Mouse (Mus musculus) splenic B cell, adult 2 months (primary cell): ENCODE results near the gene Car1.
"Not testable (repeated sequence)": the region's sequence is repeated elsewhere in the genome, so short reads cannot be mapped to it uniquely, and the experiment has no call there.

Source experiments
- DNase-seq: peaks from one replicate; pipeline ENCODE4 v3.0.0-alpha.2; 2011; ENCODE audit warnings: low read depth, low spot score
- H3K27me3 ChIP-seq: 2 replicates; pipeline ENCODE4 v1.6.1; 2012; ENCODE audit warnings: mild to moderate bottlenecking, low read length, moderate library complexity, mixed read lengths; ENCODE audit not compliant: control insufficient read depth, poor library complexity, insufficient read depth, severe bottlenecking
- H3K36me3 ChIP-seq: 2 replicates; pipeline ENCODE4 v1.6.1; 2012; ENCODE audit warnings: mild to moderate bottlenecking, low read length, moderate library complexity, mixed read lengths; ENCODE audit not compliant: control insufficient read depth, poor library complexity, insufficient read depth, severe bottlenecking

Gene Car1

DNA sequence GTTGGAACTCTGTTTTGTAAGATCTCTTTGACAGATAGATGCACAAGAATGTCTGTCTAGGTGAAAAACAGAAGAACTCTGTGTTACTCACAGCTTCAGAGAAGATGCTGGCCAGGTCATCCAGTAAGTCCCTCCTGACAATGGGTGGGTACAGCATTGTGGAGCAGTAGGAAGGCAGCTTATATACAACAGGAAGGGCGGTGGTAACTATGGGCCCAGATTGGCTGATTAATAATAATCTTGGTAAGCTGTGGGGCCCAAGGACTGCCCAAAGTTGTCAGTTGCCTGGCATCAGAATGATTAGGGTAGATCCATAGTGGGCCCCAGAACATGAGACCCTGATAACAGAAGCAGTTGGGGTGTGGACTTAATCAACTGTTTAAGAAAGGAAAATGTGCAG, at the start of gene Car1:
Gene Car1, minus strand, starts transcription at position 158 of the 400 bp plus-strand sequence.
- Histone ChIP-seq H3K36me3 (no peaks in the 10 kb centered on the region), H3K27me3 (no peaks in the 10 kb centered on the region)
- DNase-seq: no peak

DNA sequence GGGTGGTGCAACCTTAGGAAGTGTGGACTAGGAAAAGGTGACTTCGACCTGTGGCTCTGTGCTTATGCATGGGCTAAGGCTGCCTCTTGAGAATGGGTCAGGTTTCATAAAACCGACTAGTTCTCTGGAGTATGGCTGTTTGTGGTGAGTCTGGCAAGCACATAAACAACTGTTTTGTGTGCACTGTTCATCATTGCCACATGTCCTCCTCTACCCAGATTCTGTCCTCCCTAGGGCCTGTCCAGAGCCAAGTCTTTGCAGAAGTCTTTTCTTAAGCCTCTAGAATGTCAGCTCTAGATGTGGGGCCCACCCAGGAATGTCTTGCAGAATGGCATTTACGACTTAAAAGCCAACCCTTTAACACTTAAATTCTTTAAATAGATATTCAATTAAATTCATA, 49.7 kb upstream of the Car1 start:
- H3K27me3 ChIP-seq: no peaks in the 10 kb centered on the region
- DNase-seq: no peak
- no peaks in the 10 kb centered on the region for H3K36me3 ChIP-seq

DNA sequence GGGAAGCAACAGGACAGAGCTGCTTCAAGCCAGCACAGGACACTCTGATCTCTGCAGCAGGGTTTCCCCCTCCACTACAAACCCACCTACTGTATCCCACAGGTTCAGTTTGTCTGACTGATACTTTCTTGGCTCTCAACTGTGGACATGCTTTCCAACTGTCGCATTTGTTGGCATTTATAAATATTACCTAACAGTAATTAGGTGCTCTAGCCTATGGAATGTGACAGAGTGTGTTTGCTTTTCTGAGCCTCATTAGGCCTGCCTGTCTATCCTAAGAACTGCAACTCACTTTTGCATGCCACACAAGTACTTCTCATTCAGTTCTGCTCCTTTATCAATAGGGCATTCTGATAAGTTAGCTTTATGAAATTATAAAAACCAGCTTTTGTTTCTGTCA, 46.3 kb upstream of the Car1 start:
- DNase-seq: no peak
- H3K27me3 ChIP-seq: no peaks in the 10 kb centered on the region
- no peaks in the 10 kb centered on the region for H3K36me3 ChIP-seq

DNA sequence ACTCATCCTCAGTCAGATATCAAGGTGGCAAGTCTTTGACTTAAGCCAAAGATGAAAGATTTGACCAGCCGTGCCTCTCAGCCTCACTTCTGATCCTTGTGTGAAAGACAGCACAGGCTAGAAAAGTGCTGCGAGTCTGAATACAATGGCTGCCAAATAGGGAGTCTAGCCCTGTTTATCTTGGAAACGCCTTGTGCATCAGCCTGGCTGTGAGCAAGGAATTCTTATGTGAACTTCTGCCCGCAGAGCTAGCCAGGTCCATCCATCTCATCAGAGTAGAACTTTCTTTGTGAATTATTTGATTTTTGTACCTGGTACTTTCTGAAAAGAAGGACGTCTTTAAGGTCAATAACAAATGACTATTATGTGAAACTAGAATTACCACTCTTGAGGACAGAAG, 45.8 kb upstream of the Car1 start:
- H3K27me3 ChIP-seq: no peaks in the 10 kb centered on the region
- no peaks in the 10 kb centered on the region for H3K36me3 ChIP-seq
- no peak for DNase-seq

DNA sequence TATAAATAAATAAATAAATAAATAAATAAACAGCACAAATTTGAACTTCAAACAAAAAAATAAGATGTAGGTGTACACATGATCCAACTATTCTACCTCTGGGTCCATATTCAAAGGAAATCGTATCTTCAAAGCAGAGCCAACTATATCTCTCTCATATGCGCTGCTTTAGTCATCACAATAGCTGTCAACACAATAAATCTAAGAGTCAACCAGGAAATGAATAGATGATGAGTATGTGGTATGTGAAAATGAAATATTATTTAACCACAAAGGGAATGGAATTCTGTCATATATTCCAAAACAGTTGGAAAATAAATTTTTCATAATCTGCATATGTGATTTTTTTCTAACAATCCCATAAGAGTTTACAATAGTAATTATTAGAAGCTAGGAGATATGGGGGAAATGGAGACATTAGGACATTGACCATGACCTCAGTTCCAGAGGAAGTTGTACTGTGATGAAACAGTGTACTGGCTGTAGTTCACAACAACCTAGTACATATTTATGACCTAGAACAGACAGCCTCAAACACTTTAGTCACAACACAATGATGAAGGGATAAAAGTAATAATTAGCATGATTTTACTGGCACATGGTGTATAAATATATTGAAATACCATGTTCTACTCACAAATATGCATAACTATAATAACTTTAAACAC, 40.6 kb upstream of the Car1 start:
- DNase-seq: no peak
- Histone ChIP-seq H3K27me3 (no peaks in the 10 kb centered on the region), H3K36me3 (no peaks in the 10 kb centered on the region)

DNA sequence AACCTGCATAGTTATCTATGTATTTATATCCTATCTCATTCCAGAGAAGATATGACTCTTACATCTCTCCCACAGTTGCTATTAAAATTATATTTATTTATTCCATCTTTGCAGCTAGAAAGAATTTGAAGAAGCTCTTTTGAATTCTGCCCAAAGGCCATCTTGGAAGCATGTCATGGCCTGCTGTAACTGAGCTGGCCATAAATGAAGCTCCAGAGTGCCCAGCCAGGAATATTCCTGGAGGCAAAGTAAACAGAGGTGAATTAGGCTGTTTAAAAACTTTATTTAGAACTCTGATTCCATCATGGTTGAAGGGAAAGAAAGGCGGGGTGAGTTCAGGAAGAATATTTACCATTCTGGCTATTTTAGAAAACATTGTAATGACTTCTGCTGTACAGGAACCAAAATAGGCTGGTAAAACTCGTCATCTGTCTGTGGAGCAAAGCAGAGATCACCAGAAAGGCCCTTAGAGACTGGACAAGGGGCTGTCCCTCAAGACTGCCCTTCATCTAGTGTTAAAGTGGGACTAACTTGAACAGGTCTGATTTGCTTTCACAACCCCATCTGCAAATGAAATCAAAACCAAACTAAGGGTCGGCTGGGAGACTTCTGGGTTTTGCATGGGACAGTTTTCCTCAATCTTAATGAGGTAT, 31.4 kb upstream of the Car1 start:
- H3K27me3 ChIP-seq: peaks cover 1% of the 10 kb centered on the region; the same call in 1 of the 2 replicates
- H3K36me3 ChIP-seq: no peaks in the 10 kb centered on the region
- DNase-seq: no peak

DNA sequence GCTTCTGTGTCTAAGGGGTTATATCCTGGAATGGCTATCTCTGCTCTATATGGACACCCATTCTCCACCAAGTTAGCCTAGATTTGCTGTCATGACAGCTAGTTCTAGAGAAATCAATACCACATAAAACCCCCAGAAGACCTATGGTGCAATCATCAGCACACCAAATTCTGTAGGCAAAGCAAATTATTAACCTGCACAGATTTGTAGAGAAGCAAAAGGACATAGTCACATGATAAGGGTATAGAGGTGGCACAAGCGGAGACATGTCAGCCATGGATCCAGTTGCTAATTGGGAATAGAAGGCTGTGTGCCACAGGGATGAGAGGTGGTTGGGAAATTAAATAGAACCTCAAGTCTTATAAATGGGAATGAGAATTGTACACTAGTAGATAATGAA, 30.8 kb upstream of the Car1 start:
- DNase-seq: no peak
- Histone ChIP-seq H3K27me3 (peaks cover 1% of the 10 kb centered on the region; the same call in 1 of the 2 replicates), H3K36me3 (no peaks in the 10 kb centered on the region)

DNA sequence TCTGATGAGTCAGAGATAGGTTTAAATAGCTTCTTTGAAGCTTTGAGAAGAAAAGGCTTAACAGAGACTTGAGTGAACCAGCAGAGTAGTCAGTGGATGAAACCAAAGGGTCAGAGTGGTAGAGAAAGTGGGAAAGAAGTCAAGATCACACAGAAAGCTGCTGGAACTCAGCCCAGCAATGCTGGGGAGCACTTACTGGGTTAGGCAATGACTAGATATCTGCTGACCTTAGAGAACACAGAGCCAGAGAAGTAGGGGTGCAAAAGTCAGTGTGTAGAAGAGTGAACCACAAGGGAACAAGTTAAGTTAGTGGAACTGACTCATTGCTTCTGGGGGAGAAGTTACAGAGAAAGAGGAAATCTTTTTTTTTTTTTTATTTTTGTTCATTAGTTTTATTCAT, 24.6 kb upstream of the Car1 start:
- no peaks in the 10 kb centered on the region for H3K27me3 ChIP-seq
- no peak for DNase-seq

DNA sequence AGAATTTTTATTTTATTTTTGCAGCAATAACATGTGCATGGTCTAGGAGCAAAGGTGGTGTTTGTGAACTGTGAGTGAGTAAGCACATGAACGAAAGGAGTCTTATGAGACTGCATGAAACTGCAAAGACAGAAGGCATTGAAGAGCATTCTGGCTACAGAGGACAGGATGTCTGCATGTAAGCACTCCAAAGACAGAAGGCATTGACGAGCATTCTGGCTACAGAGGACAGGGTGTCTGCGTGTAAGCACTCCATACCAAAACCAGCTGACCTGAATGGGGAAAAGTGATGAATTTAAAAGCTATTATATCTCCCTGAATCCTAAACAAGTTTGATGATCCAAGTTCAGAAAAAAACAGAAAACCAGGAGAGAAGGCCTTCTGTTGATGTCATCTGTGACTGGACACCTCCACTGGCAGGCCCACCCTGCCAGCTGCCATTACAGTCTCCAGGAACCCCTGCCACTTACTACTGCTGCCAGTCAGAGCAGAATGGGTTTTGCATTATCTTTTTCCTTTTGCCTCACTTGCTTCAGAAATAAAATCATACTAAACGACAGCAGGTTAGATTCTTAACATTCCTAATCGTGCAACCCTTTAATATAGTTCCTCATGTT, 23.2 kb upstream of the Car1 start:
- no peak for DNase-seq
- Histone ChIP-seq H3K36me3 (no peaks in the 10 kb centered on the region), H3K27me3 (no peaks in the 10 kb centered on the region)

More for the DNA sequence above, 24.6 kb upstream of the Car1 start:
- no peaks in the 10 kb centered on the region for H3K36me3 ChIP-seq

DNA sequence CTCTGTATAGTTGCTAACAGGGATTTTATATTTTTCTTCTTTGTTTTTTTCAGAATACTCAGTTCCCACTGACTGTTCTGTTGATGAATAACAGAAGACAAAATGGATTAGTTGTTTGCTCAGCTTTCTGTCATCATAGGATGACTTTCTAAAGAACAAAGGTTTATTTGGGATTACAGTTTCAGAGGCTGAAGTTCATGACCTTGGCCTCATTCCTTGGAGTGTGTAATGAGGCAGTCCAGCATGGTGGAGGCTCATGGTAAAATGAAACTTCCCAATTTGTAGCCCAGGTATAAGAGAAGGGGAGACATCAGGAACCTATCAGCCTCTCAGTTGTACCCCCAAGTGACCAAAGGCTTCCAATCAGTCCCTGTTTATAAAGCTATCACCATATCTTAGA, 20.7 kb upstream of the Car1 start:
- no peak for DNase-seq
- no peaks in the 10 kb centered on the region for H3K27me3 ChIP-seq
- H3K36me3 ChIP-seq: no peaks in the 10 kb centered on the region

DNA sequence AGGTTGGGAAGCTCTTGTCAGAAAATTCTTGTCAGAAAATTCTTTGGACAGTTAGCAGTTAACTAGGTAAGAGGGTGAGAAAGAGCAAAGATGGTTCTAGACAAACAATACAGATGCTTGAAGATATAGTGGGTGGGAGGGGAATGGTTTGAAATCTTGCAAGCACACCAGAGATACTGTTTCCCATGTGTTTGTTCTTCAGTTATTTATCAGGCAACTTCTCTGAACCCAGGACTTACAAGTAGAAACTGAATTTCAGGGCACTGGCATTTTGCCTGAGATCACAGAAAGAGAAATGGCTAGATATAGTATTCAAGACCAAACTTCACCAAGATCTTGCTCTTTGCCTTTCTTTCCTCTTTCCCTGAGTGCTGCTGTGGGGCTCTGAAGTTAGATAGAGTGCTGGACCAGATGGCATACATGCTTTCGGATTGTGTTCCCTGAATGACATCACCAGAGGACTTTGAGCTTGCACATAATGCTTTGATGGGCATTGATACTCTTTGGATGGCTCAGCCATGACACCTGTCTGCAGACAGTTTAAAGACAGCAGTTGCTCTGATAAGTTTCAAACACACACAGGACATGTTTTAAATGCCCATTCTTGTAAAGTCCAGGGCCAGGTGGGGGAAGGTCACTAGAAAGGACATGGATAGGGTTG, 11.8 kb upstream of the Car1 start:
- H3K36me3 ChIP-seq: no peaks in the 10 kb centered on the region
- no peak for DNase-seq
- no peaks in the 10 kb centered on the region for H3K27me3 ChIP-seq

DNA sequence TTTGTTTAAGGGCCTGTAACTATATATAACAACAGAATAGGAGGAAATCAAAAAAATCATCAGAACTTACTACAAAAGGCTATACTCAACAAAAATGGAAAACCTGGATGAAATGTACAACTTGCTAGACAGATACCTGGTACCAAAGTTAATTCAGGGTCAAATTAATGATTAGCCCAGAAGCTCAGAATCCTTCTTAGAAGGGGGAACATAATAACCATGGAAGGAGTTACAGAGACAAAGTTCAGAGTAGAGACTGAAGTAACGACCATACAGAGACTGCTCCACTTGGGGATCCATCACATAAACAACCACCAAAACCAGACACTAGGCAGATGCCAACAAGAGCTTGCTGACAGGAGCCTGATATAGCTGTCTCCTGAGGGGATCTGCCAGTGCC, 7.2 kb upstream of the Car1 start:
- not testable (repeated sequence) for H3K27me3 ChIP-seq, DNase-seq, H3K36me3 ChIP-seq

DNA sequence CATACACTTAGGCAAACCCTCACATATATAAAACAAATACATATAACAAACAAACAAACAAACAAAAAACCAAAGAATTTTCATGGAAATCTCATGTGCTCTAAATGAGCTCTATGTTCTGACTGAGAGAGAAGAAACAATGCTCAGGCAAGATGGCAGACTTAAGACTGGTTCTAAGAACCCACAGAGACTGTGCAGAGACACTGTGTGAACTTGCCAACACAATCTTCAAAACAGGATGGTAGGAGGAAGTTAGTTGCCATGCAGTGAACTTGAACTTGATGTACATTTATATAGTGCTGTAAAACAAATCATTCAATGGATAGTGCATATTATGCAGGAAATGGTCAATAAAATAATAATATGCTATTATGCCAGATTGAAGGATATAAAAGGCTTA, 1.5 kb downstream of the Car1 start:
- no peak for DNase-seq
- Histone ChIP-seq H3K36me3 (no peaks in the 10 kb centered on the region), H3K27me3 (no peaks in the 10 kb centered on the region)

DNA sequence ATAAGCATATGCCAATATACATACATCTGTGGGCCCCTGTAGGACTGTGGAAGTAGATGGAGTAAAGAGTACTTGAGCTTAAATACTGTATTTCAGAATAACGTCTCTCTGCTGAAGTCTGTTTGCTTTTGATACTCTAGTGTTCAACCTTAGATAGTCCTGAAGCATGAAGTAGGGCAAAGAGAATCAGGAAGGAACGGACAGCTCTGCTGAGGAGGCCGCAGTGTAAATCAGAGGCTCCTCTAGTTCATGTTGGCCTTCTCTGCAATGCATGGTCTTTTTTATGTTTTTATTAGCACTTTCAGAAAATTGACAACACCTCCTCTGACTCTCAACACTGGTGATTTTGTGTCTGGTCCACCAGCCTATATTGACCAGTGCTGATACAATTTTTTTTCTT, 2.2 kb downstream of the Car1 start:
- no peak for DNase-seq
- Histone ChIP-seq H3K27me3 (no peaks in the 10 kb centered on the region), H3K36me3 (no peaks in the 10 kb centered on the region)

DNA sequence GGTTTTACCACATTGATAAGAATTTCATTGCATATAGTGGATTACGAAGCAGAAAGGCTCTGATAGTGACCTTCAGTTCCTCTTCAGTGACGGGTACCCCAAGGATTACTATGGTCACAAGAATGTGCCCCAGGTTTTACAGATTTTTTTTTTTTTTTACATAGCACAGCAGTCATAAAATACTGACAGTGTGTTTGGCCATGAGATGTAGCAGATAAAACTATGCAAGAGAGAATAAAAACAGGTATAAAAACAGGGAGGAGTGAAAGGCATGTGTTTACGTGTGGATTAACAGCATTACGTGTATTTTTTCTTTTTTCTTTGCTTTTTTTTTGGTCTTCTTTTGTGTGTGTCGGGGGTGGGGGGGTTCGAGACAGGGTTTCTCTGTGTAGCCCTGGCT, 3.3 kb downstream of the Car1 start:
- Histone ChIP-seq H3K36me3 (no peaks in the 10 kb centered on the region), H3K27me3 (no peaks in the 10 kb centered on the region)
- DNase-seq: no peak
